Mouse (Mus musculus) embryo, embryonic 11 days (tissue): ENCODE results near the gene Vwa8.

Experiments used
- DNase-seq: peaks from one replicate; pipeline ENCODE4 v3.0.0-alpha.2; 2015

Vwa8 gene

DNA sequence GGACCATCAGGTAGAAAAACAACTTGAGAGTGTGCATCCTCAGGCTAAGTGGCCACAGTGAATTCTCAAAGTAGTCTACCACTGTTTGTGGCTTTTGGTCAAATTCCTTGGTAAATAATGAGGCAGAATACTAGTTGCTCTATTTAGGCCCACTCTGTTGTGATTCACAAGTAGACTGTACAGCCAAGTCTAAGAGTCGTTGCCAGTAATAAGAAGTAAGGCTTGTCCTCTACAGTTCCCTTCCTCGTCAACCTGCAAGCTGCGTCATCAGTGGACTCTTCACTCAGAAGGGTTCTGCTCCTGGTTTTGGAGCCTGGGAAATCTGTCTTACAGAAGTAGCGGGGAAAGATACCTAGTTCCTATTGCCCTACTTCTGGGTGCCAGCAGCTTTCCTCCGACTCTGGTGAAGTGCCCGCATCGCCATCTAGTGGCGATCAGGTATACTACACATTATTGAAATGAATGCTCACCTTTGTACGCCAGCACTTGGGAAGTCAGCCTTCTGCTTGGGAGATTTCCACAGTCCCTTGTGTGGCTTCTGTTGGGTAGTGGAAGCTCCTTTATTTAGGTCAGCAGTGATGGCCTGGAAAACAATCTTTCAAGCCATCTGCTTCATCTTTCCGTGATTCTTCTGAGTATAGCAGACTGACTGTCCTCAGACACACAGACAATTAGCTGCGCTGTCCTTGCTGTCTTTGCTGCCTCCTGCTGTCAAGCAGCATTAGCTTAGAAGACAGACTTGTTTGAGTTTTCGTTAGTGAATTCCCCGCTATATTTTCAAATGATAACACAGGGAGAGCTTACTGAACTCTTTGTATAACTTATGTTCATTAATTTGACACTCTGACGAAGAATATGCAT, 258.0 kb downstream of the Vwa8 start:
- peak; percentile 84 for DNase-seq

DNA sequence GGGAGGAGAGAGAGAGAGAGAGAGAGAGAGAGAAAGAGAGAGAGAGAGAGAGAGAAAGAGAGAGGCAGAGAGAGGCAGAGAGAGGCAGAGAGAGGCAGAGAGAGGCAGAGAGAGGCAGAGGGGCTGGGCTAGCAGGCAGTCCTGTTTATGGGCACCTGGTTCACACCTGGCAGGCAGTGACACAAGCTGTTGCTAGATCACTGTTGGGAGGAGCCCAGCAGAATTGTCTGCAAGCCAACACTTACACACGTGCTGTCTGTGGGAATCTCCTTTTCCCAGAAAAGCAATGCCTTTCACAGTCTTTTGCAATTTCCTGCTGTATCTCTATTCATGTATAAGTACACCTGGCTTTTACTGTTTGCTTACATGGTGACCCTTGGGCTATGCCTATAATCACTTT, 260.5 kb downstream of the Vwa8 start:
- DNase-seq = no peak

DNA sequence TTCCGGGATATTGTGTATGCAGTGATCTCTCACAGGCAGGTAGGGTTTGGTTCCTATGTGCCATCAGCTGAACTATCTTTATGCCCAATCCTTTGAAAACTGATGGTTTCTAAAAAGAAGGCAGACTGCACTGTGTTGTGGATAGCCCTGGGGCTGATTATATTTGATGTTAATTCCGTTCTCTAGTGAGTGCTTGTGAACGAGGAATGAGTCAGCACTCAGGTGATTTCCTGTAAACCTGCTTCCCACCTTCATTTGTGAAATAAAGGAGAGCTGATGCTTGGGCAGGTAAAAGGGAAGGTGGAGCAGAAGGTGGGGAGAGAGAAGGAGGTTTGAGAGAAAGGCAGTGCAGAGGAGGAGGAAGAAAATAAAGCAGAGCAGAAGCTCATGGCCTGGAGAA, 261.2 kb downstream of the Vwa8 start:
- DNase-seq = no peak

DNA sequence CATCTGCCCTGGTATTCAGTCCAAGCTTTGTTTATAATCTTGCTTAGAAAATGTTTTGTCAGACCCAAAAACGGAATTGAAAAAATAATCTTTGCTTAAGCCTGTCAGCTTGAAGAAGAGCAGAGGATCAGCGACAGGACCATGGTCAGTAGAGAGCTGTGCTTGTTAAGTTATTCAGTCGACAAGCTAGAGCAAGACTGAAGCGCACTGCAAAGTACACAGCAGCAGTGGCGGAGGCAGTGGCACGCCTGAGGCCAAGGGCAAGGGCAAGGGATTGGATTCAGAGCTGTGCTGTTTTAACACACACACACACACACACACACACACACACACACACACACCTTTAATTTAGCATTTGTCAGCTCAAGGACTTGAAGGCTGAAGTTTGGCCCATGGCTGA, 263.2 kb downstream of the Vwa8 start:
- DNase-seq = no peak

DNA sequence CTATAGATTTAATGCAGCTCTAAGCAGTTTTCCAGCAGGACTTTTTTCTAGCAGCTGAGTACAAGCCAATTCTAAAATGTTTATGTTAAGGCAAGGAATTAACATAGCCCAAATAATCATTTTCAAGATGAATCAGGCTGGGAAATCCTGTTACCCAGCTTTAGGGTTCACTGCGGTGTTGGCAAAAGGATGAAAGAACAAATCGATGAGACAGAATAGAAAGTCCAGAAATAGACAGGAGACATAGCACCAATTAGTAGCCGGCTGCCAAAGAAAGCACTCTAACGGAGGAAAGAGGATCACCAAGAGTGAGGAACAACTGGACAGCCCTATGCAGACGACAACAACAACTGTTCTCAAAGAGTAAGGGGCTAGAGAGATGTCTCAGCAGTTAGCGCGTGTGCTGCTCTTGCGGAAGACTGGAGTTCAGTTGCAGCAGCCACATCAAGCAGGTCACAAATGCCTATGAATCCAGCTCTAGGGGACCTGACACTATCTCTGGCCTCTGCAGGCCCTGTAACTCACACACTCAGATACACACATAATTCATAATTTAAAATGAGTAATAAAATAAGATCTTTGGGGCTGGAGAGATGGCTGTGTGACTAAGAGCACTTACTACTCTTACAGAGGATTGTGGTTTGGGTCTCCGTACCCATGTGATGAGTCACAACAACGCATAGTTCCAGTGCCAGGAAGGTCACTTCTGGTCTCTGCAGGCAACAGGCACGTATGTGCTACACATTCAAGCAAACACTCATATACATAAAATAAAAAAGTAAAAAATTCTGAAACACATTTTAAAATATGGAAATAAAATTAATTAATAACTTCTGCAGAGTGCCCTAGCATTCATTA, 265.9 kb downstream of the Vwa8 start:
- no peak for DNase-seq

DNA sequence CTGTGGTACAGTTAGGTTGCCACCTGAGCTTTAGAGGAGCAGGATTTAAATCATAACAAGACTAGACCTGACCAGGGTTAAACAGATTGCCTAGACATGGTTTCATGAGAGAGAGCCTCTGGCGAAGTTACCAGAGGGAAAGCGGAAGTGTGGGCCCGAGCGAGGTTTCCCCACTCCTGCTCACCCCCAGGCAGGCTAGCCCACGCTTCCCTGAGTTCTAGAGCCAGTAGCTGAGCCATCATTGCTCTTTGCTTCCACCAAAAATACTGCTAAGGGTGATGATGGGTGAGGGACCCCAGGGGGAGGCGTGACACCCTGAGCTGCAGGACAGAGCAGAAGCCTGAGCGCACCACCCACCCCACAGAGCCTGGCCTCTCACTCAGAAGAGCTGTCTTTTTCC, 269.6 kb downstream of the Vwa8 start:
- DNase-seq = no peak

DNA sequence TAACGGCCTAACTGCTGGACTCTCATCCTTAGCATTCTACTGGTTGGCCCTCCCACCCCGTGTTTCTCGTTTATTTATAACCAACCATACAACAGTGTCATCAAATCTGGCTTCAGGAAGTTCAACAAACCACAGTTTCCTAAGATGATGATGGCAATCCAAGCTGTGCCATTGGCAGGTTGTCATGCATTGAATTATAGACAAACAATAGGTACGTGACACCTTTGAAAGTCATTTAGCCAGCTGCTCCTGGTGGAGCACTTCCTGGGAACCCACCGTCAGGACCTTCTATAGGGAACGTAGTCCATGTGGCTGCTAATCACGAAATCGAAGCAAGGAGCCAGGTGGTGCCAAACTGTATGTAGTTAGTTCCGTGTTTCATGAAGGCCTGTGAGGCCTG, 270.5 kb downstream of the Vwa8 start:
- DNase-seq = no peak

DNA sequence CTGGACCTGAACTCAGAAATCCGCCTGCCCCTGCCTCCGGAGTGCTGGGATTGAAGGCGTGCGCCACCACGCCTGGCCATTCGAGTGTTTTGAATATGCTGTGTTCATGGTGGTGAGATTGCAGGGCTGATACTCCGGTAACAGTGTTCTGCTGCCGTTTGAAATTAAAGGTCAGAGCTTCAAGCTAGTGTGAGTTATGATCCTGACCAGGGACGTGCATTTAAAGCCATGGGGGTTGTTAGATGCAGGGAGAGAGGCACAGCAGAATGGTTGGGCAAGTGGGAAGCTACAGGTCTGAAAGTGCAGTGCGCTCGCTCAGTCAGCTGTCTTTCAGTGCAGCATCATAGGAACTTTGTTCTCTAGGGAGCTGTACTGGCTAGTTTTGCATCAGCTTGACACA, 271.8 kb downstream of the Vwa8 start:
- no peak for DNase-seq

DNA sequence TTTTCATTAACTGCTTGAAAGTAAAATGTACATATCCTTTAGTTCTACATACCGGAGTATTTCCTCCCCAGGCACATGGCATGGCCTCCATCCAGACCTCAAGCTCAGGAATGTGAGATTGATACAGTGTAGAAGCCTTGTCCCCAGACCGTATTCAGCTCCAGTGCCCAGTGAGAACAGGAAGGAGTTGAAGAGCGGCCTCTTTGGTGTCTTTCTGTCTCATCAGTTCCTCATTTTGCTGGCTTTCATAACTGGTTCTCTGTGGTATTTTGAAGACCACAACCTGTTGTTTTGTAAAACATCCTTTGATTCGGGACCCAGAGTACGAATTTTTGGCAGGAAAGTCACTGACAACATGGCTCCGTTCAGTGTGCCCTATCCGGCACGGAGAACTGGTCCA, 274.6 kb downstream of the Vwa8 start:
- no peak for DNase-seq

DNA sequence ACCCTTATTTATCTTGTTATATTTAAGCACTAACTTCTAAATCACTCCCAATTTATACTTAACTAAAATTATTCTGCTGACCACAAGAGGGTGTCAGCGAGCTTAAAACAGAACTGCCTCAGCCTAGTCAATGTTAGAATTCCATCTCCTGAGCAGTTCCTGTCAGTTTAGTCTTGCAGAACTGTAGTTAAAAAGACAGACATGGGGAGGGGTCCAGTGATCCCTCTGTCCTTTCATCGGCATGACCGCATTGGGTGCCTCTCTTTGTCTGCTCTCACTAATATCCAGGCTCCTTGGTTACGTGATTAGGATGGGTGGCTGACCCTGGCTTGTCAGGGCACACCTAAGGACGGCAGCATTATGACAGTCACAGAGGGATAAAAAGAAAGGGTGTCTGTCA, 275.8 kb downstream of the Vwa8 start:
- peak; percentile 72 for DNase-seq

DNA sequence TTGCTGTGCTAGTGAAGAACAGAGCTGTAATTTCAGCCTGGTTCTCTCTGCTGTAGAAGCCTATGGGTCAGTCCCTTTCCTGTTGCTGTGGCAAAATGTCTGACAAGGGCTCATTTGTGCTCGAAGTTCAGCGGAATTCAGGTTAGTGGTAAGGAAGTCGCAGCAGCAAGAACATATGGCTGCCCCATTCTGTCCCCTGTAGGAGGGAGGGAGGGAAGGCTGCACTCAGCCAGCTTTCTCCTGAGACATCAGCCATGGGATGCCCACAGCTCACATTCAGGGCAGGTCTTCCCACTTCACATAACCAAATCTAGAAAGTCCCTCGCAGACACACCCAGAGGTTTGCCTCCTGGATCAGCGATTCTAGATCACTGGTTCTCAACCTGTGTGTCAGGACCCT, 277.3 kb downstream of the Vwa8 start:
- no peak for DNase-seq

DNA sequence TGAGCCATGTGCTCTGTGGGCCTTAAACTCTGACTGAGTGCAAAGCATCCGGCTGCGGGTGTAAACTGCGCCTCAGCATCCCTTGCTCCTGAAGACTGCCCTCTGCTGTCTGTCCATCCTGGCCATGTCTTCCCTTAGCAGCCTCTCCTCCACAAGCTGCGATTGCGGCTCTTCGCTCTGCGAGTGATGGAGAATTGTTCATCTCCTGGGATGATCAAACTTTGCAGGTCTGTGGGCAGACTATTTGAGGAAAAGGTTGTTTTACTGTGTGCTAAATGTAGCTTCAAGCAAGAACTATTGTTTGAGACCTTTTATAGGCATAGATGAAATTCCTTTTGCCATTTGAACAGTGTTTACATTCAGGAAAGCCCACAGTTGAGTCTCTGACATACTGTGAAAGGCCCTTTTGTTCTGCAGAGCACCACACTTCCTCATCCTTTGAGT, 286.1 kb downstream of the Vwa8 start:
- DNase-seq = peak; percentile 70

DNA sequence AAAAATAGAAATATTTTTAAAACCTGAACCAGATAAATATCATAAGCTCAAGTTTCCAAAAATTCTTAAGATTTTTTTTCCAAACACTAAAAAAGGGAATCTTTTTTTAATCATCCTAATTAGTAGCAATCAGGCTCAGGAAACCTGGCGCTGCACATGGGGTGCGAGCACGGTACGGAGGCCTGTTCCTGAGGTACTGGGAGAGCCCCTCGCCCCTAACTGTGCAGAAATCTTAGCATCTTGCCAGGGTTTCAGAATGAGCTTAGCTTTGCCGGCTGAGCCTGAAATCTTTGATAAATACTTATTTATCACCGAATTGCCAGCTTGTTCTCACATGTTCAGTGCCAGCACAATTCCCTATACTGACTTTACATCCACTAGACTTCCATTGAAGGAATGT, 286.6 kb downstream of the Vwa8 start:
- no peak for DNase-seq

DNA sequence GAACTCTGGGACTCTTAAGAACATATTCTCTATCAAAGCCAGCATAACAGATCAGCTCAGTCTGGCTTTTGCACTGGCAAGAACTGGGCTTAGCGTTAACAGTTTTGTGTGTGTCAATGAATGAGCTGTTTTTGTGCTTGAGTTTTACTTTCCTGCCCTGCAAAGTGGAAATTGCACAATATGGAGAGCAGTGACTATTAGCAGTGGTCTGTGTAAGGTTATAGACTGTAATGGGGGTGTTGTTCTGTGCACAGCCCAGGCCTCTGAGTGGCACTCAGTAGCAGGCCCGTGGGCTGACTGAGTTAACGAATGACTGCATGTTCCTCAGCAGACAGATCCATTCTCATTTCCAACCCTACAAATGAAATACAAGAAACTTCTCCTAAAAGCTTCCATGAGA, 287.7 kb downstream of the Vwa8 start:
- no peak for DNase-seq

DNA sequence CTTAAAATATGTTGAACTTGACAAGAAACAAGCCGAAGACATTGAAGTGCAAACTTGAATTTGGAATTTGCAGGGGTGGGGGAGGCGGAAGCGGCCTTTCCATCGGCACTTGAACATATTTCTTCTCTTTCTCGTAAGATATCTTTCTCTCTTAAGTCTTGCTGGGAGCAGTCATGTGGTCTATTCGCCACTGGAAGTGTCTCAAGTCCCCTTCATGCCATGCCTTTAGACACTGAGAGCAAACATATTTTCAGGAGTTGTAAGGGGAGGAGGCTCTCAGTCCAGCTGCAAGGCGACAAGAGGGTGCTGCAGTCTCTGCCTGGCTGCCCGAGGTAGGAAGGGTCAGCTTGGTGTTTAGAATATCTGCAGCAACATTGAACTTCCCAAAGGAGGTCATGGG, 288.2 kb downstream of the Vwa8 start:
- no peak for DNase-seq

DNA sequence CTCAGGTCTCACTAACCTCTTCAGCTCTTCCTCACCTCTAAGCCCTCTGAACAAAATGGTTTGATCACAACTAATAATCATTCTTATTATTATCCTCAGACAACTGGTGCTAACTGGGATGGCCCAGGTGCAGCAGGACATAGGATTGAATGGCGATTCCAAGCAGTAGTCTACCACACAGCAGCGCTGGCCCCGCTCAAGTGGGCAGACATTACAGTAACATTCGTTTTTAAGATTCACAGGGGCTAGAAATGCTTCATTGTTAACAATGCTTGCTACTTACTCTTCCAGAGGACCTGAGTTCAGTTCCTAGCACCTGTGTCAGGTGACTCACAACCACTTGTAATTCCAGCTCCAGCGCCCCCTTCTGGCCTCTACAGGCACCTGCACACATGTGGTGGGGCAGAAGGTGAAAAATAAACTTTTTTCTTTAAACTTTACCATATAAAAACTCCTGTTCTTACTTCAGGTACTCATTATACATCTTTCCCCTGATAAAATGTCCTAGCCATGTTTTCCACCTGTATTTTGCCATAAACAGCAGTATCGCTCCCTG, 290.3 kb downstream of the Vwa8 start:
- no peak for DNase-seq

DNA sequence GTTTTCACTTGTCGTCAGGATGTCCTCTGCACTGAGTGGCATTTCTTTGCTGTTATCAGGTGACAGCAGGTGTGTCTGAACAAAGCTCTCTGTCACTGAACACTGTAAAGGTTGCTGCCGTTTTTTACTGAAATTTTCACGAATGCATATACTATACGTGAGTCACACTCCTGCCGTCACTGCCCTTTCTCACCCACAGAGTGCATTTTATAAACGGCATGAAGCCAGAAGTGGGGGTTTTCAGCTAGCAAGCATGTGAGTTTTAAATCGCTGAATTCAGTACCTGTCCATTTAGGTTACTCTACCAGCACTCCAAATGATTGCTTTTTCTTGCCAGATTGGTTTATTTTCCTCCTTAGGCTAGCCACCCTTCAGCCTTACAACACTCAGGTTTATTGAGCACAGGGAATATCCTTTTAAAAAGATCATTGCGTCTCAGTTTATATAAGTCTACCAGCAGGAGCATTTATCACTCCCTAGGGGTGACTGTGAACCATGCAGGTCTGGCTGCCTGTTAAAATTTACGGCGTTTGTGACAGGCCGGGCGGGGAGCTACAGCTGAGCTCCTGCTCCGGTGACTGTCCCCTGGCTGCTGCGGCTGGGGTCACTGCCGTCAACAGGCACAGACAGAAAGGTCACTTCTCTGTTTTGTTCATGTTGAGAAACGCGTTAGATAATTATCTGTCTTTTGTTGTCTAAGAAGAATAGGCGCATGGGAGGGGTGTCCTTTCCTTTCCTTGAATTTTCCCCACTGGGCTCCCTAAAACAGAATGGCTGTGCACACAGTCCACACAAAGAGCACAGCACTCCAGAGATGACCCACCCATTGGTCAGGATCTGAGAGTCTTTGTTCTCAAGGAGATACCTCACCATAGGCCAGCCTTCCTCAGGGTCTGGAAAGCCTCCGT, 291.3 kb downstream of the Vwa8 start:
- peak; percentile 82 for DNase-seq

DNA sequence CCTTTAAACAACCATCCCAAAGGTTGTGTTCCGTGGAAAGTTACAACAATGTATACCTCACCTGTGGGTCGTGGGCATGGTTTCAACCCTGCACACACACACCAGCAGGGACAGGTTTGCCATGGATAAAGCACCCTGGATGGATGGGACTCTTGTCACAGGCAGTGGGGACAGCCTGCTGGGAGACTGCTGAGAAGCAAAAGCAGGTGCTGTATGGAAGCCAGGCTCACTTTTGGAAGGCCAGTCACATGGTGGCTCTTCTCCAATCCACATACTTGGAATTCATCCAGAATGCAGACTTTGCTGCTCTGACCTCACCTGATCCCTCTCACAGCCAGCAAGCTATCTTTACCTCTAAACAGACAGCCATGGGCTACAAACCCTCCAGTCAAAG, 292.0 kb downstream of the Vwa8 start:
- DNase-seq = peak; percentile 24

DNA sequence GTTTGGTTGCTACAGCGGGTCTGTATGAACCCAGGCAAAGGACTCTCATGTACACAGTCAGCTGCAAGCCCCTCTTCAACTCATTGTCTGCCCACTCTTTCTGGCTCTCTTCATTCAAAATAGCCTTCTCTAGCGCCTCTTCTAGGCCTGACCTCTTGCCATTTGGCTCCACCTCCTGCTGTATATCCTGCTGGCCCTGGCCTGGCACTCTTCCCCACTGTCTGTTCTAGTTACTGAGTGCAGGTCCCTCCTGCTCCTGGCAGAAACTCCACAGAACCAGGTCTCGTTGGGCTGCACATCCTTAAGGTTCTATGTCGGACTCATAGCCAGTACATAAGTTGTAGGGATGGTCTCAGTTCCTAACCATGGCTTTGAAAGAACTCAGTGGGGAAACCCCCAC, 293.5 kb downstream of the Vwa8 start:
- no peak for DNase-seq

DNA sequence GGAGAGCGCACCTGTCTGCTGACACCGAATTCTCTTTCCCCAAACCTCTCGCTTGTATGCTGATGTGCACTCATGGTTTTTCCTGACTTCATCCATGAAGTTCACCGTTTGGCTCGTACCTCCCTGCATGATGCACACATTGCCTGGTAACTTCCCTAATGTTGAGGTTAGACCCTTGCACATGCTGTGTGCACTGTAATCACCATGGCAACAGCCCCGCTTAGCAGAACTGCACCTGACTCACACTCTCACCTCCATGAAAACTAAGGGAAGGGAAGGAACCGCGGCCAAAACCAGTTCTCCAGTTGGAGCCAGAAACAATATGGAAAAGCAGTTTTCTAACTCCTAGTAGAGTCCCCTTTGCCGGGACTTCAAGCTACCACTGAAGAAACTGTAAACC, 294.8 kb downstream of the Vwa8 start:
- DNase-seq = no peak

DNA sequence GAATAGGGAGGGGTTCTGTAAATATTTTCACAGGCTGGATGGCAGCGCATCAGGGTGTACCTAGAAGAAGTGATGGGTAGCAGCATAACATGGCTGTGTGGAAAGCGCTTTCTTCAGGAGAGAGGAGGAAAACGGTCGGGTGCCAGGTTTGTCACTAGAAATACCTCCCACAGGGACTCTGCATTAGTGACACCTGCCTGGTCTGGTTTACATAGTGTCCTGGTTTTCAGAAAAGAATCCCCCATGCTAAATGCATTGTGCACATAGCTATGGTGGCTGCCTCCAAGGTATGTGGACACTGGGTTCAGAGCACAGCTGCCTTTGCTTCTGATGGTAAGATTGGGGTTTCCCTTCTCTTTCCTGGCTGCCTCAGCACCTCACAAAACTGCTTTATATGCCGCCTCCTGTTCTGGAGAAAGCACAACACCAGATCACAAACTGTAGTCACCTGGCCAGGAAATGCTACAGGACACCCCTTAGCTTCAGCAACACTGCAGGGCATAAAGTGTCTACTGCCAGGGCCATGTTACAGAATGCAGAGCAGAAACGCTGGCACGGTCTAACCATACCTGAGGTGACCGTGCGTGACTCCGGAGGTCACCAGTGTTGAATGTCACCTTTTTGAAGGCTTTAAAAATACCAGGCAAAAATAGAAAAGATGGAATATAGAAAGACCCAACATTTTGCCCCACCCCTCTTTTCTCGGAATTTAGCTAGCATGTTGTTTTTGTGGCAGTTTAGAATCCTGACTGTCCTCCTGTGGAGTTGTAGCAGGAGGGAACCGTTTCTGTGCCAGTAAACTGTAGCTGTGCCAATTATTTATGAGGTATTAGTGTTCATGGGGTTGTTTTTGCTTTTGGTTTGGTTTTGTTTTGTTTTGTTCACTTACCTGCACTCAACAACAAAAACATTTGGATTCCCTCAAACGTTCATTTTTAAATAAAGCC, 295.7 kb downstream of the Vwa8 start:
- no peak for DNase-seq

DNA sequence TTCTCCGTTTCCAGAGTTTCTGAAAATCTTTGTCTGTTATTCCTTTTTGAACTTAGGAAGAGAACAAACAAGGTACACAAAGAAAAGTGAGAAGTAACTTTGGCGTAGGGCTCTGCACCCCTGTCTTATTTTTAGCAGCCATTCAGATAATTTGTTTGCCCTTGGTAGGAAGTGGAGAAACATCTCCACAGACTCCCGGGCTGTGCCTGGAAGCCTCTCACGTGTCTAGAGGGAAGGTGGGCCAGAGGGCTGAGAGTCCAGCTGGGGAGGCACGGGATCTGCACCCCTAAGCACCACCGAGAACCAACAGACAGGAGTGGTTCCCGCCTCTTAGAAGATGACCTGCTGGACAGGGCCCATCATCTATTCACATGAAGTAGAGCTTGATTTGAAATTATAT, 302.9 kb downstream of the Vwa8 start:
- DNase-seq = no peak
